Mouse (Mus musculus): ENCODE results near the gene Txndc12. TPM values are rescaled to one million over a fixed set of nuclear protein-coding genes. Genes with fewer than 3 reads are reported as not detected.

Gene Txndc12
- polyA plus RNA-seq, 1 experiment from 2014 or later, result 121 TPM

GRCm38 (mm10) chr4:108902886-108903285 lies 68.5 kb downstream of the Txndc12 start:
- no peaks in the 10 kb centered on the region for H3K27me3 ChIP-seq (replicated peaks)
- no peak overlapping the region for H3K4me2 ChIP-seq
- no peak for ATAC-seq (ENCODE audit: extremely low read depth, insufficient number of reproducible peaks, low FRiP score, low TSS enrichment)
- no peak overlapping the region for H3K27ac ChIP-seq (replicated peaks)
- H3K9me3 ChIP-seq, result no peaks in the 10 kb centered on the region
- no peak overlapping the region for H3K9ac ChIP-seq
- peaks cover 20% of the 10 kb centered on the region for H3K4me1 ChIP-seq
- no peaks in the 10 kb centered on the region for H3K36me3 ChIP-seq
- 83% methylated on average over 9 of the region's 9 CpGs for WGBS
- no peak overlapping the region for H3K4me3 ChIP-seq

GRCm38 (mm10) chr4:108903346-108903745 lies 68.9 kb downstream of the Txndc12 start:
- no peak overlapping the region for H3K9ac ChIP-seq
- no peak overlapping the region for H3K27ac ChIP-seq (replicated peaks)
- ATAC-seq (ENCODE audit: extremely low read depth, insufficient number of reproducible peaks, low FRiP score, low TSS enrichment), result no peak
- peaks cover 20% of the 10 kb centered on the region for H3K4me1 ChIP-seq
- H3K4me2 ChIP-seq, result no peak overlapping the region
- no peak overlapping the region for H3K4me3 ChIP-seq
- H3K36me3 ChIP-seq, result no peaks in the 10 kb centered on the region
- no peaks in the 10 kb centered on the region for H3K9me3 ChIP-seq
- H3K27me3 ChIP-seq (replicated peaks), result no peaks in the 10 kb centered on the region
- 89% methylated on average over 9 of the region's 9 CpGs for WGBS

- no peaks in the 10 kb centered on the region for H3K36me3 ChIP-seq
- no peak overlapping the region for H3K27ac ChIP-seq (replicated peaks)
- peaks cover 20% of the 10 kb centered on the region for H3K4me1 ChIP-seq
- no peak overlapping the region for H3K4me3 ChIP-seq
- no peak overlapping the region for H3K4me2 ChIP-seq
- ATAC-seq (ENCODE audit: extremely low read depth, insufficient number of reproducible peaks, low FRiP score, low TSS enrichment), result no peak
- no peak overlapping the region for H3K9ac ChIP-seq
- H3K27me3 ChIP-seq (replicated peaks), result no peaks in the 10 kb centered on the region
- H3K9me3 ChIP-seq, result no peaks in the 10 kb centered on the region
- 56% methylated on average over 6 of the region's 6 CpGs for WGBS
Measured at GRCm38 (mm10) chr4:108904076-108904475, 69.7 kb downstream of the Txndc12 start.

- WGBS, result 78% methylated on average over 10 of the region's 10 CpGs
- no peaks in the 10 kb centered on the region for H3K27me3 ChIP-seq (replicated peaks)
- H3K9me3 ChIP-seq, result no peaks in the 10 kb centered on the region
- H3K4me2 ChIP-seq, result no peak overlapping the region
- no peaks in the 10 kb centered on the region for H3K36me3 ChIP-seq
- H3K4me1 ChIP-seq, result peaks cover 16% of the 10 kb centered on the region
- no peak overlapping the region for H3K9ac ChIP-seq
- no peak overlapping the region for H3K27ac ChIP-seq (replicated peaks)
- no peak for ATAC-seq (ENCODE audit: extremely low read depth, insufficient number of reproducible peaks, low FRiP score, low TSS enrichment)
- no peak overlapping the region for H3K4me3 ChIP-seq
Measured at GRCm38 (mm10) chr4:108904790-108905189, 70.4 kb downstream of the Txndc12 start.

GRCm38 (mm10) chr4:108905859-108906258 lies 71.5 kb downstream of the Txndc12 start:
- no peak overlapping the region for H3K4me2 ChIP-seq
- peaks cover 21% of the 10 kb centered on the region for H3K4me1 ChIP-seq
- no peaks in the 10 kb centered on the region for H3K36me3 ChIP-seq
- no peak overlapping the region for H3K9ac ChIP-seq
- no peaks in the 10 kb centered on the region for H3K9me3 ChIP-seq
- 14% methylated on average over 6 of the region's 6 CpGs for WGBS
- no peak overlapping the region for H3K27ac ChIP-seq (replicated peaks)
- ATAC-seq (ENCODE audit: extremely low read depth, insufficient number of reproducible peaks, low FRiP score, low TSS enrichment), result no peak
- H3K27me3 ChIP-seq (replicated peaks), result no peaks in the 10 kb centered on the region
- H3K4me3 ChIP-seq, result no peak overlapping the region

- Histone ChIP-seq H3K4me2 (no peak overlapping the region), H3K9ac (no peak overlapping the region), H3K4me3 (no peak overlapping the region), H3K27me3 (replicated peaks) (no peaks in the 10 kb centered on the region), H3K4me1 (peaks cover 21% of the 10 kb centered on the region), H3K36me3 (no peaks in the 10 kb centered on the region), H3K9me3 (no peaks in the 10 kb centered on the region), H3K27ac (replicated peaks) (no peak overlapping the region)
- no peak for ATAC-seq (ENCODE audit: extremely low read depth, insufficient number of reproducible peaks, low FRiP score, low TSS enrichment)
Measured at GRCm38 (mm10) chr4:108907475-108907874, 73.1 kb downstream of the Txndc12 start.

- Histone ChIP-seq H3K36me3 (no peaks in the 10 kb centered on the region), H3K4me3 (no peak overlapping the region), H3K4me2 (peak overlapping the region; percentile 10; the same call in 1 of the 2 replicates), H3K9me3 (no peaks in the 10 kb centered on the region), H3K4me1 (peaks cover 29% of the 10 kb centered on the region), H3K9ac (no peak overlapping the region), H3K27ac (replicated peaks) (no peak overlapping the region), H3K27me3 (replicated peaks) (no peaks in the 10 kb centered on the region)
- no peak for ATAC-seq (ENCODE audit: extremely low read depth, insufficient number of reproducible peaks, low FRiP score, low TSS enrichment)
- WGBS, result 45% methylated on average over 8 of the region's 8 CpGs
Measured at GRCm38 (mm10) chr4:108909872-108910425, 75.5 kb downstream of the Txndc12 start.

Other genes starting within 250 kb of the Txndc12 start
- gene Cc2d1b, start 214.7 kb upstream of the Txndc12 start, polyA plus RNA-seq (2015; fragmentation: Nextera tagmentation; extraction: Ambion mirVana), result 14.7 and 15.3 TPM in 2 replicates
- 1.0 and 1.1 TPM in 2 replicates for gene 3110021N24Rik, start 115.0 kb upstream of the Txndc12 start, polyA plus RNA-seq (2015; fragmentation: Nextera tagmentation; extraction: Ambion mirVana)
- 2.8 TPM in 2 replicates for gene Zfyve9, start 53.8 kb upstream of the Txndc12 start, polyA plus RNA-seq (2015; fragmentation: Nextera tagmentation; extraction: Ambion mirVana)
- 163 and 171 TPM in 2 replicates for gene Btf3l4, start 987 bp upstream of the Txndc12 start, polyA plus RNA-seq (2015; fragmentation: Nextera tagmentation; extraction: Ambion mirVana)
- 24.6 and 27.6 TPM in 2 replicates for gene Kti12, start 13.2 kb downstream of the Txndc12 start, polyA plus RNA-seq (2015; fragmentation: Nextera tagmentation; extraction: Ambion mirVana)
- 0.83 and 1.4 TPM in 2 replicates for gene A730015C16Rik, start 14.0 kb downstream of the Txndc12 start, polyA plus RNA-seq (2015; fragmentation: Nextera tagmentation; extraction: Ambion mirVana)
- gene Rab3b, start 44.5 kb downstream of the Txndc12 start, polyA plus RNA-seq (2015; fragmentation: Nextera tagmentation; extraction: Ambion mirVana), result 6.7 TPM in 2 replicates
- 47.4 and 49.1 TPM in 2 replicates for gene Nrd1, start 166.1 kb downstream of the Txndc12 start, polyA plus RNA-seq (2015; fragmentation: Nextera tagmentation; extraction: Ambion mirVana)

Data from heart, embryonic 13.5 days (tissue).